Mouse (Mus musculus) myocyte (in vitro differentiated cells): ENCODE results near the gene Gucd1.

Source experiments
- E2F4 ChIP-seq: IDR thresholded peaks from one replicate; pipeline ENCODE4 v1.6.1; 2011; ENCODE audit warnings: mild to moderate bottlenecking, control low read depth, moderate library complexity; ENCODE audit not compliant: insufficient read depth
- MYOD1 ChIP-seq, 3 experiments: IDR thresholded peaks; one replicate each; pipeline ENCODE4 v1.6.1; 2011; ENCODE audit warnings: control low read depth in 2 of 3, low read depth in 2 of 3, mild to moderate bottlenecking in 2 of 3, moderate library complexity in 1 of 3; ENCODE audit not compliant: insufficient read length in 2 of 3, control insufficient read depth in 1 of 3
- POLR2A ChIP-seq: IDR thresholded peaks from one replicate; pipeline ENCODE4 v1.6.1; 2011; ENCODE audit warnings: low read depth, mild to moderate bottlenecking, control low read depth, moderate library complexity; ENCODE audit not compliant: insufficient read length
- POLR2AphosphoS2 ChIP-seq: IDR thresholded peaks from one replicate; pipeline ENCODE4 v1.6.1; 2011; ENCODE audit warnings: low read depth, control low read depth; ENCODE audit not compliant: insufficient read length
- REST ChIP-seq: IDR thresholded peaks from one replicate; pipeline ENCODE4 v1.6.1; 2011; ENCODE audit warnings: mild to moderate bottlenecking, control low read depth, moderate library complexity; ENCODE audit not compliant: insufficient read depth, insufficient read length
- SRF ChIP-seq: IDR thresholded peaks from one replicate; pipeline ENCODE4 v1.6.1; 2011; ENCODE audit warnings: low read depth; ENCODE audit not compliant: control insufficient read depth, insufficient read length

GRCm38 (mm10) chr10:75450331-75450730, 67.4 kb downstream of the Gucd1 start:
- TF ChIP-seq E2F4 (no peak), POLR2A (no peak), POLR2AphosphoS2 (no peak), MYOD1 (IDR thresholded peaks at IDR 0.05; ENCODE audit: control insufficient read depth in 1 of 3, insufficient read length in 2 of 3, low read depth in 2 of 3) (no peak), REST (no peak), SRF (no peak)
